Mouse (Mus musculus): ENCODE data around the gene Olfr881. TPM values are rescaled to one million over a fixed set of nuclear protein-coding genes. Genes with fewer than 3 reads are reported as not detected.

Olfr881 gene
- polyA plus RNA-seq (2012; rRNA removed), result not detected in 2 replicates

DNA sequence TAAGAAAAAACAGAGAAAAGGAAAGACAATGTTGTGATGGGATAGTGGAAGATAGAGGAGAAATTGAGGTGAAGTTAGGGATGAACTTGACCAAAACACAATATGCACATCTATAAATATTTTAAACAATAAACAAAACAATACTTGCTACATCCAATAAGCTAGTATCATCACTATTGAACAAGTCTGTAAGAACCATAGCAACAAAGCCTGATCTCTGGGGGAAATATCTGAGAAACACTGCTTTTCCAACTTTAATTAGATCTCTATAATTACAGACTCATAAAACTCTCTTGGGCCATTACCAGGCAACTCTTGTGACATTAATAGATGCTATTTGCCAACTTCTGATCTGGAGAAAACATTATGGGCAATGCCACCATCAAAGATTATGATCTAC, at the start of gene Olfr881:
Gene Olfr881 (plus strand): TSS at position 301 of the 400 bp plus-strand sequence.

DNA sequence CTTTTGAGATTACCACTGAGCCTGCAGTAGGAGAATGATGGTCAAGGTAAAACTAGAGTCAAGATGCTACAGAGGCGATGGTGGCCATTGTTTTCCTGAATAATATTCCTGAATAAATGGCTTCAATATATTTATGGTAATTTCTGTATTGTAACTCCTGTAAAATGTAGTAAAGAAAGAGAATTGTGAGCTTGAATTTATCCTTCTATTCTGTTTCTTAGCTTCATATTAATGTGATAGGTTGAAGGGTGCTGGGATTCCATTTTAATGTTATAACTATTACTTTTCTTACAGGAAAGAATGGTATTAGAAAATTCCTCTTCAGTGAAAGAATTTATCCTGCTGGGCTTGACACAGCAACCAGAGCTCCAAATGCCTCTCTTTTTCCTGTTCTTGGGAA, 33.9 kb downstream of the Olfr881 start, which contains the start of gene Olfr883:
Gene Olfr883 (plus strand): TSS at position 301 of the 400 bp plus-strand sequence.

Other genes with a start within 250 kb of the Olfr881 start
- not detected in 2 replicates for gene Olfr874, start 246.7 kb upstream of the Olfr881 start, polyA plus RNA-seq (2012; rRNA removed)
- 0.11 TPM in 1 of 2 replicates, not detected in the other for gene Olfr875, start 220.0 kb upstream of the Olfr881 start, polyA plus RNA-seq (2012; rRNA removed)
- not detected in 2 replicates for gene Olfr876, start 188.8 kb upstream of the Olfr881 start, polyA plus RNA-seq (2012; rRNA removed)
- gene Olfr877, start 137.6 kb upstream of the Olfr881 start, polyA plus RNA-seq (2012; rRNA removed), result not detected in 2 replicates
- gene Olfr145, start 95.1 kb upstream of the Olfr881 start, polyA plus RNA-seq (2012; rRNA removed), result not detected in 2 replicates
- gene Olfr878, start 74.0 kb upstream of the Olfr881 start, polyA plus RNA-seq (2012; rRNA removed), result not detected in 2 replicates
- gene Olfr883, start 34.0 kb downstream of the Olfr881 start, polyA plus RNA-seq (2012; rRNA removed), result not detected in 2 replicates
- not detected in 2 replicates for gene Olfr884, start 54.7 kb downstream of the Olfr881 start, polyA plus RNA-seq (2012; rRNA removed)
- gene Olfr885, start 69.5 kb downstream of the Olfr881 start, polyA plus RNA-seq (2012; rRNA removed), result not detected in 2 replicates
- gene Olfr887, start 92.2 kb downstream of the Olfr881 start, polyA plus RNA-seq (2012; rRNA removed), result not detected in 2 replicates
- gene Olfr888, start 116.3 kb downstream of the Olfr881 start, polyA plus RNA-seq (2012; rRNA removed), result not detected in 2 replicates
- gene Olfr889, start 123.4 kb downstream of the Olfr881 start, polyA plus RNA-seq (2012; rRNA removed), result not detected in 2 replicates
- not detected in 2 replicates for gene Olfr890, start 150.7 kb downstream of the Olfr881 start, polyA plus RNA-seq (2012; rRNA removed)
- not detected in 2 replicates for gene Olfr891, start 189.0 kb downstream of the Olfr881 start, polyA plus RNA-seq (2012; rRNA removed)
- not detected in 2 replicates for gene Olfr893, start 216.5 kb downstream of the Olfr881 start, polyA plus RNA-seq (2012; rRNA removed)
- not detected in 2 replicates for gene Olfr894, start 226.2 kb downstream of the Olfr881 start, polyA plus RNA-seq (2012; rRNA removed)